Mouse (Mus musculus): ENCODE measurements around the gene Tmem176a.

Tmem176a gene

DNA sequence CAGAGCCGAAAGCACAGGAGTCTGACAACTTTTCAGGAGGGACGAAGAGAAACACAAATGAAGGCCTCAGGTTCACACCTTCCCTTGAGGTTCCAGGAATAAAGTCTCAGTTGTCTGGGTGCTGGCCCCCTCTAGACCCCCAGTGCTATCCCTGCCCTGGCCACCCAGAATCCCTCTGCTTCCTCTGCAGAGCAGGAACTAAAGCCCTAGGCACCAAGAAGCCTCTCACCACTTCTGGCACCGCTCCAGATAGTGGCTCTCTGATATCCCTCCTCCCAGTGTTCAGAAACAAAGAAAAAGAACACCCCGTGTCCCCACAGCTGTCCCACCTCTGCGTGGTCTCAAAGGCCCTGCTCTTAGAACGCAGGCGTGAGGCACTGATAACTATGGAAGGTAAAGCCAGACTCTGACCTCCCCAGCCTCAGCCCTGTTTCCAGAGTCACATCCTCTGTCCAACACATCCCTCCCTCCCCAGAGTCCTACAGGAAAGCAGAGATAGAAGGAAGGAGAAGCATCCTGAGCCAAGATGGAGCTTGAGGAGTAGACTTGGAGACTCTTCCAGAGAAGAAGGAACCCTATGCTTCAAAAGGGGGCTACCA, at the start of gene Tmem176a:
Gene Tmem176a (plus strand): TSS at position 549 of the 599 bp plus-strand sequence.
- peak; percentile 66 to 80 for DNase-seq

DNA sequence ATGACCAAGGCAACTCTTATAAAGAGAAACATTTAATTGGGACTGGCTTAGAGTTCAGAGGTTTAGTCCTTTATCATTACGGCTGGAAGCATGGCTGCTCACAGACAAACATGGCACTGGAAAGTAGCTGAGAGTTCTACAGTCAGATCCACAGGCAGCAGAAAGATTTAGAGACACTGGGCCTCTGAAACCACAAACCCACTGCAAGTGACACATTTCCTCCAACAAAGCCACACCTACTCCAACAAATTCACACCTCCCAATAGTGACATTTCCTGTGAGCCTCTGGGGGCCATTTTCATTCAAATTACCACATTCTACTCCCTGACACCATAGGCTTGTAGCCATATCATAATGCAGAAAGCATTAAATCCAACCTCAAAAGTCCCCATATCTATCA, 38.8 kb upstream of the Tmem176a start:
- DNase-seq: no peak

DNA sequence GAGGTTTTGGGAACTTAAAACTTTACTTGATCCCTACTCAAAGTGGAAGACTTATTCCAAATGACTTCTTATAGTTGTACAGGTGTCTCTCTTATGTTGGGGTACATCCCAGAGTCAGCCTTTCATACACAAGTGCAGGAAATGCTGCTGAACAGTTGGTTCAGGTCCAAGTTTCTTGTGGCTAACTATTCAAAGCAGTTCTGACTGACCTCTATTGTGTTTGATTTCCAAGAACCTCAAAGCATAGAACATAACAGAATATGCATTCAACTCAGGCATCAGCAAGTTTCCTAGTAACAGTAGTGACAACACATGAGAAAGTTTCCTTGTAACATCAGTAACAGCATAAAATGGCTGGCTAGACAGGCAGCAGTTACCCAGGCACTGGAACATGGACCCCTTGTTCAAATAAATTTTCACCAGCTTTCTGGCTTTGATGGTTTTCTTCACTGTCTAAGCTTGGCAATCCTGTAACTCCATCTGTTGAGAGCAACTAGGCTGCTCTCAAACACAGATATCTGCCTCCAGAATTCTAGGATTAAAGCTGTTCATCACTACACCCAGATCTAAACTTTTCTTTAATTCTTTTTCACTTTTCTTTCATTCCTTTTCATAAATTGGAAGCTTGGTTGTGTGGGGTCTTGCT, 37.2 kb upstream of the Tmem176a start:
- no peak for DNase-seq

DNA sequence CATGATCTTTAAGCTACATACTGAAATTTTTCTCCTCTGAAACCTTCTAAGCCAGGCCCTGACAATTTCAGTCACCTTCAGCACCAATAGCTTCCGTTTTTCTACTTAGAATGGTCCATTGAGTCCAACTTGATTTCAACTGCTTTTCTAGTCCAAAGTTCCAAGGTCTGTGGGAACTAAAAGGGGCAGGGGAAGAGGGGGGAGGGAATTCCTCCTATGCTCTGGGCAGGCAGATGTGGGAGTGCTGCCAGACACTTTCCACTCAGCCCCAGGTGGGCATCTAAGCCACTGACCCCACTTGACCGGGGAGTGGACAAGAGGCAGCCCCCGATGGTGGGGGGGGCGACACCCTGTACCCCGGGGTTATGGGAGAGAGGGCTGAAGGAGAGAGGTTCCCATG, 36.4 kb upstream of the Tmem176a start:
- peak; percentile 66 to 70 for DNase-seq

DNA sequence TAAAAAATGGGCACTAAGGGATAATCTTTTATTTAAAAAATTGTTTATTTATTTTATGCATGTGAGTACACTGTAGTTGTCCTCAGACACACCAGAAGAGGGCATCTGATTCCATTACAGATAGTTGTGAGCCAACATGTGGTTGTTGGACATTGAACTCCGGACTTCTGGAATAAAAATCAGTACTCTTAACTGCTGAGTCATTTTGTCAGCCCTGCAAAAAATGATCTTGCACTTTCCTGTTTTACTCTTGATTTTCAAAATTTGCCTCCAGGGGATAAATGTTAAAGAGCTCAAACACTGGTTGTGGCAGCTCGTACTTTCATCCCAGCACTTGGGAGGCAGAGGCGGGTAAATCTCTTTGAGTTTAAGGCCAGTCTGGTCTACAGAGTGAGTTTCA, 34.0 kb upstream of the Tmem176a start:
- peak in 1 of 2 experiments; percentile 20 for DNase-seq

DNA sequence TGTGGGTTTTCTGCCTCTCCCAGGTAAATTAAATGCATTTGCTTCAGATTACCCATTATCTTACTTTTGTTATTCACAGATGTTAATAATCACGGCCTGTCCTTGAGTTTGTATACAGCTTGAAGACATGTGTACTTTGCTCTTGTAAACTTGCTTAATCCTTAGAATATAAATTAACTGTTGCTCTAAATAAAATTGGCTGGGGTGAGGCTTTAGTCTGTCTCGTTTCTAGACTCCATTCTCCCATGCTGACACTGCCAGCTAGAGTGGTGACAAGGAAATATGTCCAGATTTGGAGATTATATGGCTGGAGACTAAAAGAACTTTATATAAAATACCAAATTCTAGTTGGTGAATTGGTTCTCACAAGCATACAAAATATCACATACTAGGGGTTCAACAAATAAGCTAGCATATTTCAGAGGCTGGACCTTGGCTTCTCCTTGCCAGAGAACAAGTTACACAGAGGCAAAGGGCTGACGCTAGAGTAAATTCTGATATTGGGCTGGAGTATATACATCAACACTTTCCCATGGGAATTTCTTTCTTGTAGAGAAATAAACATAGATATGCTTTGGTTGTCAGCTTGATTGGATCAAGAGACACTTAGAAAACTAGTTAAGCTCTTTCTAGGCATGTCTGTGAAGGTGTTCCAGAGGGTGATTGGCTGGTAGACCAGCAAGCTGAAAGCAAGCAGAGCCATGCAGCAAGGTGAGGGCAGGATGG, 31.1 kb upstream of the Tmem176a start:
- DNase-seq: no peak

DNA sequence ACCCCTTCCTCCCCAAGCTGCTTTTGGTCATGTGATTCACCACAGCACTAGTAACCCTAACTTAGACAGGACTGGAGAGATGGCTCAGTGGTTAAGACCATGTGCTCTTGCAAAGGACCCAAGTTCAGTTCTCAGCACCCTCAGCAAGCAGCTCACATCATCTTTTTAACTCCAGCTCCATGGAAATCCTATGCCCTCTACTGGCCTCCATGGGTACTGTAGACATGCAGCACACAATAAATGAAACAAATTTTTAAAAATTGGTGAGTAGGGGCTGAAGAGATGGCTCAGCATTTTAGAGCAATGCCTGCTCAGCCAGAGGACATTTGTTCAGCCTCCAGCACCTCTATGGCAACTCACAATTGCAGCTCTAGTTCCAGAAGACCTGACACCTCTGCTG, 25.7 kb upstream of the Tmem176a start:
- no peak for DNase-seq

DNA sequence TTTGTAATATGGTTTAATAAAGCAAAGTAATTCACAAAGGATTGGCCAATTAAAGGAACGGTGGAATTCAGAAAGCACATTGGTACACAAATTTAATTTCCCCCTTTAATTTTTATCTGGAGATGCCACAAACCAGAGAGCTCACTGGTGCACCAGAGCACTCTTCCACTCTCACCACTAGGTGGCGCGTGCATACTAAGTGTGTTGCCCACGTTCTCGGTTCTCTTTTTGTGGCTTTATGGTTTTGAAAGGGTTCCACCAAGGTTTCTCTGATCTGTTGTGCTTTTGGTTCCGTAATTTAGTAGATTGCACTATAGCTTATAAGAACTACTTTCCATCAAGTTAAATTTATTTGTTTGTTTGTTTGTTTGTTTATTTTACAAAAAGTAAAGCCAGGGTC, 22.9 kb upstream of the Tmem176a start:
- peak; percentile 85 to 88 for DNase-seq

DNA sequence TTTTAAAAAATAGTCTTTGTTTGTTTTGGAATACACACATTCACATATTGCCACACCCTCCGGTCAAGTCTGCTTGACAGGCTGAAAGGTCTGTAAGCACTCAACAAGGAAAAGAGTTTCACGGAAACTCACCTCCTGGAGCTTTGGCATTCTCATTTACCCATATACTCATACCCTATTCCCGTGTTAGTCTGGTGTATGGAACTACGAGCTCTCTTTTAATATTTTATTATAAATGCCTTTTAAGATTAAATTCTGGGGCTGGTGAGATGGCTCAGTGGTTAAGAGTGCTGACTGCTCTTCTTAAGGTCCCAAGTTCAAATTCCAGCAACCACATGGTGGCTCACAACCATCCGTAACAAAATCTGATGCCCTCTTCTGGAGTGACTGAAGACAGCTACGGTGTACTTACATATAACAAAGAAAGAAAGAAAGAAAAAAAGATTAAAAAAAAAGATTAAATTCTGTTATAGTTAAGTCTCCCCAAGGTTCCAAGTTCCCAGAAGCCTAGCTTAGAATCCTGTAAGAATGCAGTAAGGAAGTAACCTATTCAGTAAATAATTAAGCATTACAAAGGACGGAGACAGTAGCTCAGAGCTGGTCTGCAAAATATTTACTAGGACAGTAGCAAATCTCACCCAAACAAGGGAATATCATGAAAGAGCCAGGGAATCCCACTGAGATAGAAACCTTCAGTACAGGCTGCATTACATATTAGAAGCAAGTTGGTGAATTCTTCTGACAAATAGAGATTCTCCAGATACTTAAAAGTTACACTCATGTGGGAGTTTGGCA, 18.5 kb upstream of the Tmem176a start:
- DNase-seq: peak; percentile 42 to 68

DNA sequence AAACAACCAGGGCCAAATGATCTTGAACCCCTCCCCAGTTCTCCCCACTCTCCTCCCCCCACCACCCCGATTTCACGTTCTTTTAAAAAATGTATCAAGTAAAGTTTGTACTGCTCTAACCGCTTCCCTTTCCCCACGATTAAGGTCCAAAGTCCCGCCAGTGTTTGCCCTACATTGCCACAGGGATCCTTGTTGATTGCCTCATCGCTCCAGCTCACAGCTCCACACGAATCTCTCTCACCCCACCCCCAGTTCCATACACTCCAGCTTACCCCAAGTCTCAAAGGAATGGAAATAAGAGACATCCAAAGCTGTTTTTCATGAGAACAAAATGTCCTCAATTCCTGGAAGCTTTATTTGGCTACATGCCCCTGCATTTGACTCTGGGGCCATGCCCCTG, 15.7 kb upstream of the Tmem176a start:
- DNase-seq: peak; percentile 73 to 79

DNA sequence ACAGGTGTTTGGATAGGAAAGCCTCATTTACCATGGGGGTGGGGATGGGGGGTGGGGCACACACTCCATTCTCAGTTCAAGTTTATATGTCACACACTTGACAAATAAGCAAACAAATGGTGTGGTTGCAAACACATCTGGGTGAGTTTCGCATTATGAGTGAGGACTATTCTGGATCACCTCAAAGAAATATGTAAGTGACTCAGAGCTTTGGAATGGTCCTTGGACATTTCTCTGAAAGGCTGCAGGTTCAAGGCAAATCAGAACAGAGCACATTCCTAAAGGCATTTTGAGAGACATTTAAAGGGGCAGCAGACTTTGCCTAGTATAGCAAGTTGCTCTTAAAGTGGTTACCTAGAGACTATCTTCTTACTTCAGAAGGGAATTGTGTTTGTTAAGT, 11.7 kb upstream of the Tmem176a start:
- no peak for DNase-seq

DNA sequence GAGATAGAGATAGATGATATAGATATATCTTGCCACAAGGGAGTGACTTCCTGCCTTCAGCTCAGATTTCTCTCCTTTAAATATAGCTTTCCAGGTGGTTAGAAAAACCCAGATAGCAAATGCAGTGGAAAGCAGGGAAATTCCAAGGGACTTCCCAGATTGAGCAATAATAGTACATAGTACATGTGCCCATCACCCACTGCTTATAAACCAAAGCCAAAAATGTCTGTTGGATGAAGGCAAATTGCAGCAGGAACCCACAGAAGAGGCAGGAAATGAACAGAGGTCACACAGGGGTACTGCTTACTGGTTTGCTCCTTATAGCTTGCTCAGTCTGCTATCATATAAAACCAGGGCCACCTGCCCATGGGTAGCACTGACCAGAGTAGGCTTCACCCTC, 11.1 kb upstream of the Tmem176a start:
- no peak for DNase-seq

DNA sequence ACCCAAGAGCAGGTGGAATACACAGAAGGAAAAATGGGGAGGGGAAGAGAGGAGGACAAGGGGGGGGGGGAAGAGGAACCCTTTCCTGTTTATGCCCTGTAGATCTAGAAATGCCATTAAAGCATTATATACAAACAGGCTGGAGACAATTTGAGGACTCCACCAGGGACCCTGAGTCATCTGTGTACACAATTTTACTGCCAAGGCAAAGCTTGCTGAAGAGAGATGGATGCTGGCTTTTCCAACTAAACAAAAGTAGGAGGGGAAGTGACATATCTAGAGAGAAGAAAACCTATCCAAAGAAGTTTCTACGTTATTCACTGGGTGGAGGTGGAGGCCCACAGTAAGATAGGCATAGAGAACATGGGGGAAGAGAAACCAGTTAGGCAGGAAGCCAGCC, 10.5 kb upstream of the Tmem176a start:
- no peak for DNase-seq

DNA sequence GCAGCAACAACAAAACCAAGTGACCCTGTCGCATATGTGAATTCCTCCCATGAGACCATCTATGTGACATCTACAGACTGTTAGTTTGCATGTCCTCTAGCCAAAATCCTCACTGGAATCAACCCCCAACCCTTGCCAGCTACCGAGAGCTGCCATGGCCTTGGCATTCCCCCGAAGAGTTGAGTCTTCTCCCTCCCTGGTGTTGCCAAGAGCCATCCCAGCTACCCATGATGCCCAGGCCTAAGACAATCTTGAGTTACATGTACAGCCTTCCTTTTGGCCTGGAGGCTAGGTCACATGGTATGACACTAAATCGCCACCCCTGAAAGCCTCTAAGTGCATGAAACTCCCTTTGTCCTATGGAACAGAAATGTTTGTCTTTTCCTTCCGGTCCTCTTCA, 9.6 kb upstream of the Tmem176a start:
- DNase-seq: no peak

DNA sequence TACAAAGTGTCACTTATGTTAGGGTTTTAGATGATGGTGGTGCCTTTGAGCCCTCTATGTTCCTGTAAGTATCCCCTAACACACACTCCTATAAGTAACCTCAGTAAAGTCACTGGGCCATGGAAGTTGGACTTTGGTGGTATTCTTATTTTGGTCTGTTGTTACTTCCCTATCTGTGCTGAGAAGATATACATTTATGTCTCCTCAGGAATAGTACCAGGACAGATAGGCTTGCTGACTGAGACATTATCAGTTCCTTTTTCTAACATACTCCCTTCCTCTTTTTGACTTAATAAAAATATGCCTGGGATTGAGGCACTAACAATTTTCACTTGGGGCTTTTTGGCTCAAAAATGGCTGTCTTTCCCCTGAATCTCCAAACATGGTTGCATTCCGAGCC, 8.3 kb upstream of the Tmem176a start:
- no peak for DNase-seq

DNA sequence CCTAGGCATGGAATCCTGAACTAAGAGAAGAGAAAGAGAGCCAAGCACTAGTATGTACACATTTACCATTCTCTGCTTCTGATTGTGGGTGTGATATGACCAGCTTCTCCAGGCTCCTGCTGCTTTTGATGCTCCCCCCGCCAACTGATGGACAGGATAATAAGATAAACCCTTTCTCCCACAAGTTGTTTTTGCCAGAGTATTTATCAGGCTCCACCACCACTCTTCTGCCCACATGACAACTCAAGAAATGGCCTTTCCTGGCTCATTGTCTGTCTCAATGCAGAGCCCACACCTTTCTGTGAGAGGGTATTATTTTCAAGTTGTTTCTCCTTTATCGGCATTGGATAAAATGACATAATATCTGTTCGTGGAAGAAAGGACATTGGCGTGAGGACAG, 7.2 kb upstream of the Tmem176a start:
- no peak for DNase-seq

DNA sequence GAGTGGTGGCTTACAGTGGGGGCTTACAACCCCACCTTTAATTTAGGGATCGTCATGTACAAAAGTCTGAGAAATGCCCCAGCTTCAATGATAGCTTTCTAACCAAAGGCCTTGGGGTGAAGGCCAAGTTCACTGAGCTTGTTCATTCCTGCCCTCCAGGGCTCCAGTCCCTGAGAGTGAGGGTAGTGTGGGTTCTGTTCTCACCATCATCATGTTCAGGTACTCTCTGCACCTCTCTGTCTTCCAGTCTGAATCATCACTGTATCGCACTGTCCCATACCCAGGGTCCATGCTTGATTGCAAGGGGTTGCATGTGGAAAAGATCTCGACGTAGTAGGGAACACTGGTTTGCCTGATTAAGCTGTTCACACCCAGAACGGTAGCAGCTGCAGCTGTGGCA, 5.5 kb upstream of the Tmem176a start:
- DNase-seq: no peak

DNA sequence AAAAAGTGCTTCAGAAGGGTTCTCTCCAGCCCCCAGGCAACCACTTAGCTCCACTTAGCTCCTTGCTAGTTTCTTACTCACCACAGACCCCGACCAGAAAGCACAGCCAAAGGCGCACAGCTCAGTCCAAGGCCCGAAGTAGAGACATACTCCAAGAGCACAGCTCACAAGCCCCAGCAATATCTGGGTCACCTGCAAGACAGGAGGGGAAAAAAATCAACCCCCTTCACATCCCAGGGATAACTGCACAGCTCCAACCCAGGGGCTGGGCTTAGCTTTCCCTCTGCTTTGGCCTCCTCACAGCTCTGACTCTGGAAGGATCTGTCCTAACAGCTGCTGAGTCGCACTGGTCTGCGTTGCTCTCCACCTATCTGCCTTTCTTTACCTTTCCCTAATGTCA, 4.6 kb upstream of the Tmem176a start:
- DNase-seq: no peak

DNA sequence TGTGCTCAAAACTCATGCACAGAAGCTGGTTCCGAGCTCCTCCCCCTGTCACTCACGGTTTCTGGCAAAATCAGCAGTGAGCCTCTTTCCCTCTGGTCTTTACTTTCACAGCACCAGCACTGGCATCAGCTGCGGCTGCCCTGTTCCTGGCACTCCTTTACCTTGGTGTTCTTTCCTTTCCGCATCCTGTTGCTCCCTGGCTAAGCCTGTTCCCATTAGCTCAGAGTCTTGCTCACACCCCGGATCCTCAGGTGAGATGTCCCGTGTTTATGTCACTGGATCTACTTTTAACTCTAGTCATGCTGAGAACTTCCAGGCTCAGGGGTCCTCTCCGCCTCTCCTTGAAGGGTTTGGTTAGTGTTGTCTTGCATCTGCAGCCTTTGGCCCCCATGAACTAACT, 3.2 kb upstream of the Tmem176a start:
- no peak for DNase-seq

DNA sequence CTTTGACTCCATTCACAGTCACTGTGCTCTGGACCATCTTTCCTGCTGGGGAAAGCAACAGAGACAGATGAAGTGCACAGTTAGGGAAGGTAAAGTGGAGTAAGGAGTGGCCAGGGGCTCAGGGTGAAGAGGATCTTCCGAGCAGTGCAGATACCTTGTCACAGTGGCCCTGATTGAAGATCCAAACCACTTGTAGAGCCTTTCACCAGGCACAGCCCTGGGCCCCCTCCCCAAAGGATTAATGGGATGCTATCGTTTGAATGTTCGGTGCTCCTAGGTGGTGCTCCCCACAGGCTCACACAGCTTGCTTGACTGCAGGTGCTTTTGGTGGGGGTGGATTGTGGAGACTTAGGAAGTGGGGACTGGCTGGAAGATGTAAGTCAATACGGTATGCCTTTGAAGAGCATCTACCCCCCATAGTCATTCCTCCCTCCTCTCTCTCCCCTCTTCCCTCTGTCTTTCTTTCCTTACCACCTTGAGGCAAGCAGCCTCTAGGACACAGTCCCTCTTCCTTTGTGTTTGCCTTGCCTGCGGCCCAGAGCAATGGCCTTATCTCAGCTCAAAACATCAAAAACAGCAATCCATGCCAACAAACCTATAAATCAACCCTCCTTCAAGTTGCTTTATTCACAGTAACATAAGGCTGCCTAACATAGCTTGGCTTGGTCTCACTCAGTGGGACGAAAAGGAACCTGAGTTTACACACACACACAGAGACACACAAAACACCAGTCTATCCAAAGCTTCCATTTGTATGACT, 2.2 kb upstream of the Tmem176a start:
- DNase-seq: no peak

DNA sequence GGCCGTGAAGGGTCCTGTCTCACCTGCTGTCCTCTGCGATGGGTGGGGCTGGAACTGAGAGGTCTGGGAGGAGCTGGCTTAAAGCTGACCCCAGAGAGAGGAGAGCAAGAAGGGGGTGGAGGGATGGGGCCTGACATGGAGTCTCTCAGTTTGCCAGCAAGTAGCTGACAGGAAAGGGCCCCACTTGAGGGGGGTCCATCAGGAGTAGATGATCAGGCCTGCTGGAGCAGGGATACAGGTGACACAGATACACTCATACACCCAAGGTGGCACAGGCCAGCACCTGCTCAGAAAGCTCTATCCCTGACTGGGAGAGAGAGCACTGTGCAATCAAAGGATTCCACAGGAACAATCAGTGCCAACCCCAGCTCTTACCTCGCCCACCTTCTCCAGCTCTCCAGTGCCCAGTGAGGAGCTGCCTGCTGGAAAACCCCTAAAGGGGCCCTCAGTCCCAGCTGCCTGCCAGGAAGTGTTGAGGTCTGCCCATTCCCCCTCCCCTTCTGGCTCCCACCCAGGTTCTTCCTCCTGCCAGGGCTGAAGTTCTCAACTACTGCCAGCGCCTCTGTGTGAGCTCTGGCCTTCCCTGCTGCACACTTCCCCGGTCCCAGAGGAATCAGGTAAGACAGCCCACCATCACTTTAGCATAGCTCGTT, 380 bp downstream of the Tmem176a start, which contains the start of gene Tmem176b:
Gene Tmem176b (minus strand): TSS at position 524 of the 653 bp plus-strand sequence.
- peak; percentile 99 for DNase-seq
